Mouse (Mus musculus) testis, adult 2 months (tissue): Measurements from ENCODE around the gene Rab43.

ENCODE experiments used
- CTCF ChIP-seq: fragments of 200-500 bp; IDR thresholded peaks from 2 replicates; pipeline ENCODE4 v1.5.1; 2012; ENCODE audit warnings: low read depth, mild to moderate bottlenecking, inconsistent platforms, low read length, moderate library complexity; ENCODE audit not compliant: control insufficient read depth, insufficient read depth, insufficient replicate concordance
- POLR2A ChIP-seq: fragments of 200-500 bp; IDR thresholded peaks from 2 replicates; pipeline ENCODE4 v1.6.1; 2012; ENCODE audit warnings: low read depth, mild to moderate bottlenecking, inconsistent platforms, low read length, moderate library complexity; ENCODE audit not compliant: control insufficient read depth

- TF ChIP-seq POLR2A (no peak), CTCF (no peak)
These were observed 24.7 kb downstream of the Rab43 start for GRCm38 (mm10) chr6:87787108-87787890.
